Mouse (Mus musculus): Measurements from ENCODE around the gene Tbrg1. TPM values are rescaled to one million over a fixed set of nuclear protein-coding genes. Genes with fewer than 3 reads are reported as not detected.
A peak's percentile ranks its signal among the peaks of the same experiment; 100 is the strongest.

Gene Tbrg1
- polyA plus RNA-seq, 1 experiment from 2014 or later, result 204 TPM

- Histone ChIP-seq H3K9me3 (no peaks in the 10 kb centered on the region), H3K4me3 (no peak overlapping the region), H3K9ac (no peak overlapping the region), H3K27me3 (no peaks in the 10 kb centered on the region), H3K36me3 (peaks cover under 1% of the 10 kb centered on the region), H3K27ac (no peak overlapping the region), H3K4me1 (peaks cover 6% of the 10 kb centered on the region; the same call in 1 of the 2 replicates), H3K4me2 (no peak overlapping the region)
- WGBS, result 83% methylated on average over 6 of the region's 6 CpGs
- ATAC-seq (ENCODE audit: insufficient number of reproducible peaks, low FRiP score, low TSS enrichment, low read depth), result no peak
These were observed 2.3 kb upstream of the Tbrg1 start for GRCm38 (mm10) chr9:37659413-37659812.

DNA sequence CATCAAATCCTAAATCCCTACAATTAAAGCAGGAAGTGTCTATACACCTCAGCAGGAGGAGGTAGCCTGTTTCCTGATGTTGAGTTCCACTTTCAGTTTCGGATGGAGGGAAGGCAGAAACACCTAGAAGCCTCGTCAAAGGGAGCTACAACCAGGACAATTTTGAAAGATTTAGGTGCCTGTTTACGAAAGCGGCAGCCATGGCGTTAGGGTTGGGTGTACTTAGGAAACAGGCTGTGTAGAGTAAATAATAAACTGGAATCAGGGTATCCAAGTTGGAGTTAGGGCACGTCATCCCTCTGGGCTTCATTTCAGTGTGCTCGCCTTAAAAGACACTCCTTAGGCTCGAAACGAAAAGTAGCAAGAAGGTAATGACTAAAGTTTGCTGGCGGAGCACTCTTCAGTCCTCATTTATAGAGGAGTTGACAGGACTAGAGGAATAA lies 652 bp downstream of the Tbrg1 start:
- Histone ChIP-seq H3K4me1 (peaks cover 6% of the 10 kb centered on the region; the same call in 1 of the 2 replicates), H3K27me3 (no peaks in the 10 kb centered on the region), H3K4me2 (peak overlapping the region; percentile 61), H3K27ac (peak overlapping the region; percentile 97), H3K4me3 (peak overlapping the region; percentile 77), H3K9me3 (no peaks in the 10 kb centered on the region), H3K9ac (peak overlapping the region; percentile 87), H3K36me3 (peaks cover 27% of the 10 kb centered on the region)
- WGBS, result under 1% methylated on average over 10 of the region's 10 CpGs
- ATAC-seq (ENCODE audit: insufficient number of reproducible peaks, low FRiP score, low TSS enrichment, low read depth), result no peak

GRCm38 (mm10) chr9:37655961-37656360 lies 1.2 kb downstream of the Tbrg1 start:
- WGBS, result 51% methylated on average over 8 of the region's 8 CpGs
- H3K27me3 ChIP-seq, result no peaks in the 10 kb centered on the region
- H3K4me1 ChIP-seq, result peaks cover 6% of the 10 kb centered on the region; the same call in 1 of the 2 replicates
- 0 out of 2 replicates have a peak overlapping the region, but pooled peaks have one; percentile 97 for H3K27ac ChIP-seq
- no peaks in the 10 kb centered on the region for H3K9me3 ChIP-seq
- no peak for ATAC-seq (ENCODE audit: insufficient number of reproducible peaks, low FRiP score, low TSS enrichment, low read depth)
- peak overlapping the region; percentile 77 for H3K4me3 ChIP-seq
- peak overlapping the region; percentile 87; the same call in 1 of the 2 replicates for H3K9ac ChIP-seq
- peaks cover 32% of the 10 kb centered on the region for H3K36me3 ChIP-seq
- H3K4me2 ChIP-seq, result peak overlapping the region; percentile 61

- ATAC-seq (ENCODE audit: insufficient number of reproducible peaks, low FRiP score, low TSS enrichment, low read depth), result no peak
- Histone ChIP-seq H3K27me3 (no peaks in the 10 kb centered on the region), H3K36me3 (peaks cover 53% of the 10 kb centered on the region), H3K27ac (no peak overlapping the region), H3K9ac (no peak overlapping the region), H3K4me1 (peaks cover 6% of the 10 kb centered on the region; the same call in 1 of the 2 replicates), H3K4me2 (no peak overlapping the region), H3K4me3 (no peak overlapping the region), H3K9me3 (no peaks in the 10 kb centered on the region)
- WGBS, result 84% methylated on average over 5 of the region's 5 CpGs
These were observed 3.3 kb downstream of the Tbrg1 start for GRCm38 (mm10) chr9:37653836-37654235.

DNA sequence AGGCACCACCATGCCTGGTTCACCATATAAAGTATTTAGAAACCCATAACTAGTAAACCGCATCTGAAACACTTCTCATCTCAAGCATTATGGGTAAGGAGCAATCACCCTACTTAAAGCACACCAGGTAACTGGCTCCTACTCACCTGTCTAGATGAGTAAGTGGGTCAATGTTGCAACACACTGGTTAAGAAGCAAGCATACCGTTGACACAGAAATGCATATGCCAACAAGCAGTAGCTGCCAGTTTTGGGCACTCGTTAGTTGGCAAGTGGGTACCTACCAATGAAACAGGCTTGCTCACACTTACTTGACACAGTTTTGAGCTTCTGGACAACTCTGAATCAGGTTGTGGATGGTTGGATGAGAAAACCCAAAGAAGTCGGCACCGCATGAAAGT lies 6.5 kb downstream of the Tbrg1 start:
- peaks cover 73% of the 10 kb centered on the region for H3K36me3 ChIP-seq
- H3K9ac ChIP-seq, result no peak overlapping the region
- peaks cover 2% of the 10 kb centered on the region; the same call in 1 of the 2 replicates for H3K4me1 ChIP-seq
- ATAC-seq (ENCODE audit: insufficient number of reproducible peaks, low FRiP score, low TSS enrichment, low read depth), result no peak
- no peaks in the 10 kb centered on the region for H3K27me3 ChIP-seq
- no peaks in the 10 kb centered on the region for H3K9me3 ChIP-seq
- WGBS, result 92% methylated on average over 5 of the region's 5 CpGs
- no peak overlapping the region for H3K4me3 ChIP-seq
- H3K27ac ChIP-seq, result no peak overlapping the region
- no peak overlapping the region for H3K4me2 ChIP-seq

DNA sequence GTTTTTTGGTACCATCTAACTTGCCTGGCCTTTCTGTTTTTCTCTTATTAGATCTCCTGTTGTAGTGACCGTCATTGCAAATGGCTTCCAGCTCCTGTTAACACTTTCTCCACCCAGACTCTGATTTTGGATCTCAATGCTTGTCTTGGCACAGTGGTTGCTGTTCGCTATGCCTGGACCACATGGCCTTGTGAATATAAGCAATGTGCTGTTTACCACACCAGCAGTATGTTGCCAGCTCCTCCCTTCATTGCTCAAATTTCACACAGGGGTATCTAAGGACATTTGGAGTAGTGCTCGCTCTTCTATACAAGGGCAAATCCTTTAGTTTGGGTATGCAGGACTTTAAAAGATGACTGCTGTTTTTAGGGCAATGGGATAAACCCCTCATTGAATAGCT lies 10.9 kb downstream of the Tbrg1 start:
- Histone ChIP-seq H3K36me3 (peaks cover 43% of the 10 kb centered on the region), H3K4me1 (no peaks in the 10 kb centered on the region), H3K27ac (no peak overlapping the region), H3K4me3 (no peak overlapping the region), H3K9ac (no peak overlapping the region), H3K9me3 (no peaks in the 10 kb centered on the region), H3K27me3 (no peaks in the 10 kb centered on the region), H3K4me2 (no peak overlapping the region)
- 68% methylated on average over 3 of the region's 3 CpGs for whole genome bisulfite sequencing
- ATAC-seq (ENCODE audit: insufficient number of reproducible peaks, low FRiP score, low TSS enrichment, low read depth), result no peak

GRCm38 (mm10) chr9:37638721-37639120 lies 18.4 kb downstream of the Tbrg1 start:
- H3K9ac ChIP-seq, result no peak overlapping the region
- no peaks in the 10 kb centered on the region for H3K36me3 ChIP-seq
- ATAC-seq (ENCODE audit: insufficient number of reproducible peaks, low FRiP score, low TSS enrichment, low read depth), result no peak
- no peaks in the 10 kb centered on the region for H3K27me3 ChIP-seq
- H3K4me2 ChIP-seq, result no peak overlapping the region
- H3K4me3 ChIP-seq, result no peak overlapping the region
- H3K9me3 ChIP-seq, result no peaks in the 10 kb centered on the region
- H3K27ac ChIP-seq, result no peak overlapping the region
- no peaks in the 10 kb centered on the region for H3K4me1 ChIP-seq
- 74% methylated on average over 3 of the region's 3 CpGs for WGBS

- no peaks in the 10 kb centered on the region for H3K27me3 ChIP-seq
- WGBS, result 40% methylated on average over 6 of the region's 6 CpGs
These were observed 20.1 kb downstream of the Tbrg1 start for GRCm38 (mm10) chr9:37636800-37637542.

GRCm38 (mm10) chr9:37636335-37636734 lies 20.8 kb downstream of the Tbrg1 start:
- no peaks in the 10 kb centered on the region for H3K36me3 ChIP-seq
- WGBS, result 20% methylated on average over 7 of the region's 7 CpGs
- H3K9ac ChIP-seq, result no peak overlapping the region
- H3K27ac ChIP-seq, result no peak overlapping the region
- no peak overlapping the region for H3K4me3 ChIP-seq
- no peaks in the 10 kb centered on the region for H3K4me1 ChIP-seq
- H3K27me3 ChIP-seq, result no peaks in the 10 kb centered on the region
- no peak for ATAC-seq (ENCODE audit: insufficient number of reproducible peaks, low FRiP score, low TSS enrichment, low read depth)
- H3K9me3 ChIP-seq, result no peaks in the 10 kb centered on the region
- no peak overlapping the region for H3K4me2 ChIP-seq

More at GRCm38 (mm10) chr9:37636800-37637542, 20.1 kb downstream of the Tbrg1 start:
- Histone ChIP-seq H3K36me3 (no peaks in the 10 kb centered on the region), H3K27ac (no peak overlapping the region), H3K4me1 (no peaks in the 10 kb centered on the region), H3K4me2 (no peak overlapping the region), H3K9me3 (no peaks in the 10 kb centered on the region), H3K4me3 (no peak overlapping the region), H3K9ac (no peak overlapping the region)
- ATAC-seq (ENCODE audit: insufficient number of reproducible peaks, low FRiP score, low TSS enrichment, low read depth), result no peak

DNA sequence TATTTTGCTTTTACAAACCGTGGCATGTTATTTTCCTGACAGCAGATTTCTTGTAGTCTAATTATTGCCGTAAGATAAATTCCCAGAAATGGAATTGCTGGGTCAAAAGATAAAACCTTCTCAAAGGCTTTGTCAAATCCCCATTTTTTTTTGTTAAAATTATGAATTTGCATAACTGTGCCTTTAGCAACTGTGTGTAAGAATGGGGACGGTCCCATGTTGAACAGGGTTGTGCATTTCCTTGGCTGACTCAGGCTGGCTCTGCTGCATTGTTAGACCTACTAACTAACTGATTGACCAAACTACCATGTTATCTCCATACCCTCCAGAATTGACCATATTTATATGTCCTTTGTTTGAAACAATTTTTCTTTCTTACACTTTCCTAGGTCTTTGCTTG lies 22.8 kb downstream of the Tbrg1 start:
- Histone ChIP-seq H3K4me1 (no peaks in the 10 kb centered on the region), H3K4me2 (no peak overlapping the region), H3K9ac (no peak overlapping the region), H3K36me3 (no peaks in the 10 kb centered on the region), H3K27me3 (no peaks in the 10 kb centered on the region), H3K27ac (no peak overlapping the region), H3K9me3 (no peaks in the 10 kb centered on the region), H3K4me3 (no peak overlapping the region)
- no peak for ATAC-seq (ENCODE audit: insufficient number of reproducible peaks, low FRiP score, low TSS enrichment, low read depth)
- WGBS, result 90% methylated on average over 3 of the region's 3 CpGs

- Histone ChIP-seq H3K4me2 (no peak overlapping the region), H3K4me1 (no peaks in the 10 kb centered on the region), H3K9ac (no peak overlapping the region), H3K9me3 (no peaks in the 10 kb centered on the region), H3K27ac (no peak overlapping the region), H3K27me3 (no peaks in the 10 kb centered on the region), H3K36me3 (no peaks in the 10 kb centered on the region), H3K4me3 (no peak overlapping the region)
- no peak for ATAC-seq (ENCODE audit: insufficient number of reproducible peaks, low FRiP score, low TSS enrichment, low read depth)
- 70% methylated on average over 2 of the region's 2 CpGs for WGBS
These were observed 24.8 kb downstream of the Tbrg1 start for GRCm38 (mm10) chr9:37632305-37632704.

- H3K27me3 ChIP-seq, result no peaks in the 10 kb centered on the region
- H3K9ac ChIP-seq, result no peak overlapping the region
- no peak overlapping the region for H3K4me2 ChIP-seq
- 77% methylated on average over 2 of the region's 2 CpGs for WGBS
- peaks cover 4% of the 10 kb centered on the region; the same call in 1 of the 2 replicates for H3K4me1 ChIP-seq
- H3K9me3 ChIP-seq, result no peaks in the 10 kb centered on the region
- no peak for ATAC-seq (ENCODE audit: insufficient number of reproducible peaks, low FRiP score, low TSS enrichment, low read depth)
- H3K4me3 ChIP-seq, result no peak overlapping the region
- no peak overlapping the region for H3K27ac ChIP-seq
- H3K36me3 ChIP-seq, result no peaks in the 10 kb centered on the region
These were observed 27.2 kb downstream of the Tbrg1 start for GRCm38 (mm10) chr9:37629941-37630340.
